Mouse (Mus musculus) neural tube, embryonic 14.5 days (tissue): Measurements from ENCODE around the gene Gm10322. TPM values are rescaled to one million over a fixed set of nuclear protein-coding genes. Genes with fewer than 3 reads are reported as not detected.

Source experiments
- ATAC-seq: fragments of 200-750 bp; cut with Nextera tagmentation; 2 replicates; pipeline ENCODE4 v1.8.0; 2017; ENCODE audit warnings: low read depth, mild to moderate bottlenecking, moderate TSS enrichment, moderate library complexity
- H3K27ac ChIP-seq: fragments of 300-500 bp; sonication (generic); 2 replicates; pipeline ENCODE4 v1.5.1; 2014; ENCODE audit warnings: low read depth, mild to moderate bottlenecking, control low read depth, low read length, moderate library complexity, mixed read lengths
- H3K27me3 ChIP-seq: fragments of 300-500 bp; sonication (generic); 2 replicates; pipeline ENCODE4 v1.6.1; 2014; ENCODE audit warnings: low read length; ENCODE audit not compliant: control insufficient read depth, insufficient read depth
- H3K36me3 ChIP-seq: fragments of 300-500 bp; sonication (generic); 2 replicates; pipeline ENCODE4 v1.6.1; 2014; ENCODE audit warnings: low read length, mixed read lengths; ENCODE audit not compliant: control insufficient read depth, insufficient read depth
- H3K4me1 ChIP-seq: fragments of 300-500 bp; sonication (generic); 2 replicates; pipeline ENCODE4 v1.6.1; 2014; ENCODE audit warnings: low read length; ENCODE audit not compliant: control insufficient read depth, insufficient read depth
- H3K4me2 ChIP-seq: fragments of 300-500 bp; sonication (generic); 2 replicates; pipeline ENCODE4 v1.6.1; 2014; ENCODE audit warnings: mild to moderate bottlenecking, low read depth, low read length, control low read depth
- H3K4me3 ChIP-seq: fragments of 300-500 bp; sonication (generic); 2 replicates; pipeline ENCODE4 v1.5.1; 2014; ENCODE audit warnings: low read depth, low read length, control low read depth, mixed read lengths
- H3K9ac ChIP-seq: fragments of 300-500 bp; sonication (generic); replicated peaks from 2 replicates; pipeline ENCODE4 v1.6.1; 2014; ENCODE audit warnings: low read depth, mild to moderate bottlenecking, control low read depth, low read length, mixed read lengths
- H3K9me3 ChIP-seq: fragments of 300-500 bp; sonication (generic); 2 replicates; pipeline ENCODE4 v1.6.1; 2016; ENCODE audit warnings: low read length; ENCODE audit not compliant: control insufficient read depth
- WGBS: fragments of 180-500 bp; shearing (Covaris S2); extraction: QIAGEN DNeasy Blood & Tissue Kit; methylation state at CpG from one replicate; pipeline ENCODE4 v1.1.7; 2014; 5-methylcytosine and 5-hydroxymethylcytosine counted together
- polyA plus RNA-seq: library from polyadenylated mRNA; unstranded; fragments of >200 nt; fragmentation: Nextera tagmentation; extraction: Ambion mirVana; gene quantifications from 2 replicates; pipeline ENCODE4 v1.2.1, GENCODE M21; 2014

Gene Gm10322
- polyA plus RNA-seq, 1 experiment from 2014 or later: not detected

DNA sequence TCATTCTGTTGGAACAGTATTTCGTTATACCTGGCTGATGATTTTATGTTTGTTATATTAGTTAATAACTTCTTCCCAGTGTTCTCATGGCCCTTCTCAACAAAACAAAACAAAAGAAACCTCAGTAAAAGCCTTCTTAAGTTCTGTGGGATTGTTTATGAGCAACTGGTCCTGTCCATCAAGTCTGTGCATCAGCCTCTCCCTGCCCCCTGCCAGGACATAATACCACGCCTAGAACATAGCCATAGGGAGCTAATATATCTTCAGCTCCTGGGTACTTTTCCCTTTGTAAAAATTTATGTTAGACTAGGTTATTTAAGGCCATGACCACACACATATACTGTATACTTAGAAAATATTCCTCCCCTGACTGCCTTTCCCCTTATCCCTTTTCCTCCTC lies 48.9 kb downstream of the Gm10322 start:
- H3K4me2 ChIP-seq: no peak overlapping the region
- no peak overlapping the region for H3K27ac ChIP-seq
- no peaks in the 10 kb centered on the region for H3K36me3 ChIP-seq
- H3K4me3 ChIP-seq: no peak overlapping the region
- no peaks in the 10 kb centered on the region for H3K27me3 ChIP-seq
- H3K4me1 ChIP-seq: no peaks in the 10 kb centered on the region
- no peak for ATAC-seq
- H3K9ac ChIP-seq: no peak overlapping the region
- no peaks in the 10 kb centered on the region for H3K9me3 ChIP-seq
- 62% methylated on average over 2 of the region's 2 CpGs for WGBS

- no peak overlapping the region for H3K27ac ChIP-seq
- H3K4me2 ChIP-seq: no peak overlapping the region
- no peaks in the 10 kb centered on the region for H3K4me1 ChIP-seq
- H3K36me3 ChIP-seq: no peaks in the 10 kb centered on the region
- no peak overlapping the region for H3K9ac ChIP-seq
- ATAC-seq: no peak
- no peaks in the 10 kb centered on the region for H3K9me3 ChIP-seq
- H3K4me3 ChIP-seq: no peak overlapping the region
- no peaks in the 10 kb centered on the region for H3K27me3 ChIP-seq
- WGBS: 80% methylated on average over 13 of the region's 13 CpGs
Measured at GRCm38 (mm10) chr10:59665503-59666291, 49.8 kb downstream of the Gm10322 start.

Other genes starting within 250 kb of the Gm10322 start
- 14.5 TPM in 1 of 2 replicates, not detected in the other for gene Gm10273, start 220.4 kb upstream of the Gm10322 start, polyA plus RNA-seq
- gene Pla2g12b, start 212.4 kb upstream of the Gm10322 start, polyA plus RNA-seq: not detected in 2 replicates
- 0.24 TPM in 1 of 2 replicates, not detected in the other for gene Oit3, start 174.3 kb upstream of the Gm10322 start, polyA plus RNA-seq
- 44.3 and 53.0 TPM in 2 replicates for gene Mcu, start 629 bp downstream of the Gm10322 start, polyA plus RNA-seq
- gene Micu1, start 86.4 kb downstream of the Gm10322 start, polyA plus RNA-seq: 92.5 and 93.9 TPM in 2 replicates